Mouse (Mus musculus) small intestine, adult 2 months (tissue): ENCODE results near the gene Rtp2.

Experiments
- CTCF ChIP-seq: fragments of 200-500 bp; IDR thresholded peaks from 2 replicates; pipeline ENCODE4 v1.5.1; 2012; ENCODE audit warnings: low read depth, mild to moderate bottlenecking, control low read depth, inconsistent platforms, low read length, moderate library complexity, mixed read lengths; ENCODE audit not compliant: insufficient replicate concordance, insufficient read length; ENCODE audit errors: extremely low read depth
- POLR2A ChIP-seq: fragments of 200-500 bp; IDR thresholded peaks from 2 replicates; pipeline ENCODE4 v1.6.1; 2012; ENCODE audit warnings: low read depth, mild to moderate bottlenecking, control low read depth, inconsistent platforms, low read length, moderate library complexity

GRCm38 (mm10) chr16:23947654-23948053 lies 15.5 kb upstream of the Rtp2 start:
- TF ChIP-seq CTCF (no peak), POLR2A (no peak)
